Mouse (Mus musculus) layer of hippocampus, postnatal 36 days (tissue): Measurements from ENCODE around the gene Gm29609. TPM values are rescaled to one million over a fixed set of nuclear protein-coding genes. Genes with fewer than 3 reads are reported as not detected.

Source experiments
- DNase-seq, 2 experiments: peaks; one replicate each; pipeline ENCODE4 v3.0.0; 2022
- total RNA-seq, 2 experiments: library from RNA; stranded (reverse); gene quantifications; 2 replicates each; pipeline ENCODE4 v1.2.3; 2021

Gene Gm29609
- total RNA-seq, 2 experiments from 2014 or later: 3.2 to 3.4 TPM

DNA sequence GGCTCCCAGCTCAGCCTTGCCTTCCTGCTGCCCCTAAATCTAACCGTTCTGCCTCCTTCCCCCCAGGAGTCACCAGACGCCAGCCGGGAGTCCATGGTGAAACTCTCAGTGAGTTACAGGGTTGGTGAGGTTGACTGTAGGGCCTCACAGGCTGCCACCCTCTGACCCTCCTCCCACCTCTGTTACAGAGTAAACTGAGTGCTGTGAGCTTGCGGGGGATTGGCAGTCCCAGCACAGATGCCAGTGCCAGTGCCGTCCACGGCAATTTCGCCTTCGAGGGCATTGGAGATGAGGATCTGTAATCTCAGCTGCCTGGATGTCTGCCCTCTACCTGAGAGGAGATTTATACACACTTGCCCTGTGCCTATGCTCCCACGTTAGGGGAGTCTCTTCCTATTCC is 18.5 kb upstream of the Gm29609 start:
- no peak for DNase-seq

DNA sequence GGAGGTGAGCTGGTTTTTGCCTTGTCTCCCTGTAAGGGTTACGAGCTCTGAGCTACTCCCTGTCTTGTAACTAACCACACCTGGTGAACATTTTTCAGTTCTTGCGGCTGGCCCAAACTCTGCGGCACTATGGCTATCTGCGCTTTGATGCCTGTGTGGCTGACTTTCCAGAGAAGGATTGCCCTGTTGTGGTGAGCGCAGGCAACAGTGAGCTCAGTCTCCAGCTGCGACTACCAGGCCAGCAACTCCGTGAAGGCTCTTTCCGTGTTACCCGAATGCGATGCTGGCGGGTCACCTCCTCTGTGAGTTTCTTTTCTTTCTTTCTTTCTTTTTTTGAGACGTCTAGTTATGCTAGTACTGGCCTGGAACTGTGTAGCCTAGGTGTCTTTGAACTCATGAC is 17.4 kb upstream of the Gm29609 start:
- no peak for DNase-seq

- no peak for DNase-seq
Observed at GRCm38 (mm10) chr5:31196207-31196606, 16.5 kb upstream of the Gm29609 start.

DNA sequence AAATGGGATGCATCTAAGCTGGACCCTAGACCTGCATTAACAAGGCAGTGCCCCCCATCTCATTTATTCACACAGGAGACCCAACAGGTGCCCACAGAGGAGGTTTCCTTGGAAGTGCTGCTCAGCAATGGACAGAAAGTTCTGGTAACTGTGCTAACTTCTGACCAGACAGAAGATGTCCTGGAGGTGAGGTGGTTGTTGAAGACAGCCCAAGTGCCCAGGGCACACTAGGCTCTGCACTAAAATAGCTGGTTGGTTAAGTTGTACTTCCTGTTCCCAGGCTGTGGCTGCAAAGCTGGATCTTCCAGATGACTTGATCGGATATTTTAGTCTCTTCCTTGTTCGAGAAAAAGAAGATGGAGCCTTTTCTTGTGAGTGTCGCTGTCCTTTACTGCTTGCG is 16.0 kb upstream of the Gm29609 start:
- no peak for DNase-seq

DNA sequence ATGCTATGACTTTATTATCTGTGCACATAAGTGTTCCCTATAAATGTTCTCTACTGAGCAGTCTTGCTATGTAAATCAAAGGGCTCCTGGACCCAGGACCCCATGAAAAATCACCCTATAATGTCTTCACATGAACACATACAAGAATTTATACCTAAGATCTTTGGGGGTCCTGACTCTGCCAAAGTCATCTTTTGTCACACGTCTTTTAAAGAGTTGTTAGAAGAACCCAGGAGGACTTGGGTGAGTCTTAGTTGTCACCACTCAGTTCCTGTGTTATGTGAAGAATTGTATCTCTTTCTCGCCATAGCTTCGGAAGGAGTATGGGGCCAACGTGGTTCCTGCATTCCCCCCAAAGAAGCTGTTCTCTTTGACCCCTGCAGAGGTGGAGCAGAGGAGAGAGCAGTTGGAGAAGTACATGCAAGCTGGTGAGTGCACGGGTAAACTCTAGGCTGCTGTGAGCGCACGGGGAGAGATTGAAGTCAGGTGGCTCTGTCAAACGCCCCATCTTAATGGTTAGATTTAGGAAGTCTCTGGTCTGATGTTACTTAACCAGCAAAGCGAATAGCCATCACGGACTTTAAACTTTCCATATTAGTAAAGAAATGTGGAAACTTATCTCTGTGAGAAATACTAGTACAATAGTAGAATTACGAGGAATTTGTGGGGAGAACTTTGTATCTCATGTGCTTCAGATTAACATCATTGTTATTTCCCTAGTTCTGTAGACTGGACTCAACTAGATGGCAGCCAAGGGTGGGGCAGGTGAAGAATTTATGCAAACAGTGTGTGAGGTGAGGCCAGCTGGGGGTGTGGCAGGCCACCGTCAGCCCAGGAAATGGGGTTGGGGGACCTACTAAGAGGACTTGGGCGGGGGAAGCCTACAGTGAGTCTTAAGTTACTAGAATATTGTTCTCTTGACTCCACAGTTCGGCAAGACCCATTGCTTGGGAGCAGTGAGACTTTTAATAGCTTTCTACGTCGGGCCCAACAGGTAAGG is 15.1 kb upstream of the Gm29609 start:
- DNase-seq: no peak

- DNase-seq: no peak
Observed at GRCm38 (mm10) chr5:31193631-31194281, 14.0 kb upstream of the Gm29609 start.

- peak; percentile 100 for DNase-seq
Observed at GRCm38 (mm10) chr5:31192939-31193630, 13.4 kb upstream of the Gm29609 start, which contains the start of the genes Snx17 and Eif2b4. Gene Snx17, plus strand, starts transcription at chr5:31193227. Gene Eif2b4, minus strand, starts transcription at chr5:31193430.

DNA sequence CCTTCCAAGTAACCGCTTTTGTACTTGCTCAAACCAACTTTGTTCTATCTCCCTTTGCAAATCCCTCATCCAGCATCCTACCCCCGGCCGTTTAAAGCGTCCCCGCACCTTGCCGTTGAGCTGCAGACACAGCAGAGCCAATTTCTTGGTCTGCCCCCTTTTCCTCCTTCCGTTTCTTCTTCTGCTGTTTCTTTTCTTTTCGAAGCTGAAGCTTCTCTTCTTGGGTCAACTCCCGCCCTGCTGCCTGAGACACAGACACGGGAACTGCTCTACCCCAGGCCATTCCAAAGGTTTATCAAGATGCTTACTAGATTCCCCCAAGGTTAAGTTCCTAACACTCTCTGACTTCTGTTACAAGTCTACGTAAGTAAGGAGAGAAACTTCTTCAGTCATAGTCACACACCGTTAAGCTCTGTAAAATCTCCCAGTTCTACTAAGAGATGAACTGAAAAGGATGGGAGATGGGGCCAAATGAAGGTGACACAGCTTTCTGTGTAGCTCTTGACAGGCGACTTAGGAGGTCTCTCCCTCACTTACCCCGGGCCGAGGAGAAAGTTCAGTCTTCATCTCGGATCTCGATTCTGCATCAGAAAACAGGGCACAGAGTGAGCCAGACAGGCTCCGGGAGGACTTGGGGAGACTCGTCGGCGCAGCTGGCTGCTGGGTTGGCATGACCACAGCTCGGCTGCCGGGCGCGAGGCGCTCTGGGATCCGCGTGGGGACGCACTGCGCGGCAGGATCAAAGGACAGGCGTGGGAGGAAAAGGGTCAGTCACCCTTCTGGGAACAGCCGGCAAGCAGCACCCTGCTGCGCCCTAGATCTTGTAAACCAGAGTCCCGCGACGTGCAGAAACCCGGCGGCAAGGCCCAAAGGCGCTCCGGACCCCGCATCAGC is 12.6 kb upstream of the Gm29609 start:
- DNase-seq: no peak

- no peak for DNase-seq
Observed at GRCm38 (mm10) chr5:31190201-31190600, 10.5 kb upstream of the Gm29609 start.

- DNase-seq: no peak
Observed at GRCm38 (mm10) chr5:31188223-31188840, 8.6 kb upstream of the Gm29609 start.

DNA sequence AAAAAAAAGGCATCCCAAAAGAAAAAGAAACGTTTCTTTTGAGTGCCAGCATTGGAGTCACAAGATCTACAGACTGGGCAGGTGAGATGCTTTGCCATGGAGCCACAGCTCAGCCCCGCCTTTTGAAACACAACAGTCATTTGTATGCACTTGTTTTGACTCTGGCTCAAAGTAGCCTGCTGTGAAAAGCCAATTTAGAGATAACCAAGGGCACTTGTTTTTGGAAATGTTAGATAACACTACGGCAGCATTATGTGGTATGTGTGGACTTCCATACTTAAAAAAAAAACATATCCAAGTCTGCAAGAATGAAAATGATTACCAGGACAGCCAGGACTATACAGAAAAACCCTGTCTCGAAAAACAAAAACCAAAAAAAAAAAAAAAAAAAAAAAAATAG is 4.0 kb upstream of the Gm29609 start:
- DNase-seq: no peak

- no peak for DNase-seq
Observed at GRCm38 (mm10) chr5:31181183-31181770, 1.6 kb upstream of the Gm29609 start.

DNA sequence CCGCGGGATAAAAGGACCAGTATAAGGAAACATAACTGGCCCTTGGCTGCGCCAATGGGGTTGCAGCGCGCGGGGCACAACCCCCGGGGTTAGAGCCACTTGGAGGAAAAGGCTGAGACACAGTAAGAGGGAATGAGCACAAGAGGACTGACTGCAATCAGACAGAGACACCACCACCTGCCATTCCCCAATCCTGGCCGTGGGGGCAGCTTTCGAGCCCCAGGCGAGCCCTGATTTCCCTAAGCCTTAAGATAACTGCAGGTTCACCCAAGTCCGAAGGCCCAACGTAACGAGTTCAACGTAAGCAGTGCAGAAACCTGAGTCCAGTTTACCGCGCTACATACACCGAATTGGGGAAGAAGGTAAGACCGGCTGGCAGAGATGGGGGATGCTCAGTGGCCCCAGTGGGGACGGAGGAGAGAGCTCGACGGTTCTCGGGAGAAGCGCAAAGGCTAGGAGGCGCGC is 378 bp downstream of the Gm29609 start:
- DNase-seq: no peak

- DNase-seq: no peak
Observed at GRCm38 (mm10) chr5:31168630-31169029, 11.1 kb downstream of the Gm29609 start.

GRCm38 (mm10) chr5:31164878-31165277 is 14.8 kb downstream of the Gm29609 start:
- DNase-seq: no peak

DNA sequence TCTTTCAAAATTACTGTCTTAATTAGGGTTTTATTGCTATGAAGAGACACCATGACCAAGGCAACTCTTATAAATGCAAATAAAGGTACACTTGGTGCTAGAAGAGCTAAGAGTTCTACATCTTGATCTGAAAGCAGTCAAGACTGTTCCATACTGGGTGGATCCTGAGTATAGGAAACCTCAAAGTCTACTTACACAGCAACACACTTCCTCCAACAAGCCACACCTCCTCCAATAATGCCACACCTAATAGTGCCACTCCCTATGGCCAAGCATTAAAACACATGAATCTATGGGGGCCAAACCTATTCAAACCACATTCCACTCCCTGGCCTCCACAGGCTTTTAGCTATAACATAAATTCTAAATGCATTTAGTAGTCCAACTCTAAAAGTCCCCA is 17.2 kb downstream of the Gm29609 start:
- no peak for DNase-seq

DNA sequence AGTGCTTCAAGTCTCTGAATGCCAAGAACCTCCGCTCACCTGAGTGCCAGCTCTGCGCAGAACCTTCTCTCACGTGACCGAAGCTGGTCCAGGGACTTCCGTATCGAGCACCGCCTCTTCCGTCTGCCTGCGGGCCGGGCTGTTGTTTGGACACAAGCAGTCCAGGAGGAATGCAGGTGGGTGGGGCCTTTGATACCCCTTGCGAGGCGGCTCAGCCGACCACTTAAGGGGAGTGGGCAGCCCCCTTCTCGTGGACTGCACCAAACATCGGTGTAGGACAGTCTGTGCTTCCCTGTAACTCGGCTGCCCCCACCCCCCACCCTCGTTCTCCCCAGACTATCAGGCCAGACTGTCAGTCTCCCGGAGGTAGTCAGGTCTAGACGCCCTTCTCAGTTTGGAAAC is 25.6 kb downstream of the Gm29609 start, which contains the start of gene Mpv17:
TSS of gene Mpv17 (minus strand) at position 100 of the 402 bp plus-strand sequence.
- peak; percentile 80 to 83 for DNase-seq

DNA sequence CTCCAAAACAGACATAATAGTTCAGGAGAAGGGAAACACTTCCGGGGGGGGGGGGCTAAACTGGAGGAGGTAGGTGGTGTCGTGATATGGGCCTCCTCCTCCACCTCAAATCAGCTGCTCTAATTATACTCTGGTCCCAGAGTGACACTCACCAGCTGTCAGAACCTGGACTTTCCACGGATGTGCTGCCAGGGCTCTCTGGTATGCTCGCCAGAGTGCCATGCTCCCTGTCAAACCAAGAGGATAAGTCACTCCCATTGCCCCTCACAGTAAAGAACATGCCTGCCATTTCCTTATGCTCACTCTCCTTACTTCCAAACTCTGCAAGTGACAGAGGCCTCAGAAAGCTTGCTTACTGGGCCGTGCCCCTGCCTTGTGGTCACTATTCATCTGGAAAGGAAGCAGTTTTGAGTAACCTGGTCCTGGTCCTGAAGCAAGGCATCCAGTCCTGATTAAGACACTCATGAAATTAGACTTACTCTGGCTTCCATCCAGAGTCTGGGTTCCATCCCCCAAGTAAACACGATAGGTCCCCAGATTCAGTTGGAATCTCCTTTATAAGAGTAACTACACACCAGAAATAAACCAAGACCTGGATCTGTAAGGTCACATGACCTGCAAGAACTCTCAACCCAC is 26.1 kb downstream of the Gm29609 start:
- DNase-seq: no peak

GRCm38 (mm10) chr5:31151746-31152145 is 28.0 kb downstream of the Gm29609 start:
- DNase-seq: no peak

- DNase-seq: no peak
Observed at GRCm38 (mm10) chr5:31149781-31150180, 29.9 kb downstream of the Gm29609 start.
